Mouse (Mus musculus) intestine, embryonic 14.5 days (tissue): ENCODE results near the gene Megf6. TPM values are rescaled to one million over a fixed set of nuclear protein-coding genes. Genes with fewer than 3 reads are reported as not detected.
A peak's percentile ranks its signal among the peaks of the same experiment; 100 is the strongest.

Experiments used
- ATAC-seq: fragments of 200-750 bp; cut with Nextera tagmentation; replicated peaks from 2 replicates; pipeline ENCODE4 v1.8.0; 2017; ENCODE audit warnings: low read depth, moderate number of reproducible peaks, moderate TSS enrichment, moderate library complexity; ENCODE audit not compliant: low FRiP score, low TSS enrichment
- DNase-seq: peaks from one replicate; pipeline ENCODE4 v3.0.0-alpha.2; 2018; ENCODE audit warnings: low spot score
- H3K27ac ChIP-seq: fragments of 300-500 bp; sonication (generic); 2 replicates; pipeline ENCODE4 v1.5.1; 2014; ENCODE audit warnings: low read depth, mild to moderate bottlenecking, control low read depth
- H3K27me3 ChIP-seq: fragments of 300-500 bp; sonication (generic); replicated peaks from 2 replicates; pipeline ENCODE4 v1.6.1; 2014; ENCODE audit warnings: low read length, control low read depth; ENCODE audit not compliant: control insufficient read depth, insufficient read depth
- H3K36me3 ChIP-seq: fragments of 300-500 bp; sonication (generic); 2 replicates; pipeline ENCODE4 v1.6.1; 2014; ENCODE audit warnings: low read length, control low read depth; ENCODE audit not compliant: control insufficient read depth, insufficient read depth
- H3K4me1 ChIP-seq: fragments of 300-500 bp; sonication (generic); replicated peaks from 2 replicates; pipeline ENCODE4 v1.6.1; 2014; ENCODE audit warnings: low read length, control low read depth, mixed read lengths; ENCODE audit not compliant: control insufficient read depth, insufficient read depth
- H3K4me2 ChIP-seq: fragments of 300-500 bp; sonication (generic); 2 replicates; pipeline ENCODE4 v1.6.1; 2014; ENCODE audit warnings: low read length
- H3K4me3 ChIP-seq: fragments of 300-500 bp; sonication (generic); 2 replicates; pipeline ENCODE4 v1.5.1; 2014; ENCODE audit warnings: low read depth, low read length, control low read depth, mixed read lengths
- H3K9ac ChIP-seq: fragments of 300-500 bp; sonication (generic); 2 replicates; pipeline ENCODE4 v1.6.1; 2014; ENCODE audit warnings: mild to moderate bottlenecking, low read length
- H3K9me3 ChIP-seq: fragments of 300-500 bp; sonication (generic); 2 replicates; pipeline ENCODE4 v1.6.1; 2016; ENCODE audit warnings: low read length, control low read depth; ENCODE audit not compliant: control insufficient read depth
- WGBS: fragments of 180-500 bp; shearing (Covaris S2); extraction: QIAGEN DNeasy Blood & Tissue Kit; methylation state at CpG from one replicate; pipeline ENCODE4 v1.1.7; 2014; 5-methylcytosine and 5-hydroxymethylcytosine counted together
- polyA plus RNA-seq: library from polyadenylated mRNA; unstranded; fragments of >200 nt; fragmentation: Nextera tagmentation; extraction: Ambion mirVana; gene quantifications from 2 replicates; pipeline ENCODE4 v1.2.1, GENCODE M21; 2014

The Megf6 gene
- polyA plus RNA-seq, 1 experiment from 2014 or later, result 17.1 TPM

DNA sequence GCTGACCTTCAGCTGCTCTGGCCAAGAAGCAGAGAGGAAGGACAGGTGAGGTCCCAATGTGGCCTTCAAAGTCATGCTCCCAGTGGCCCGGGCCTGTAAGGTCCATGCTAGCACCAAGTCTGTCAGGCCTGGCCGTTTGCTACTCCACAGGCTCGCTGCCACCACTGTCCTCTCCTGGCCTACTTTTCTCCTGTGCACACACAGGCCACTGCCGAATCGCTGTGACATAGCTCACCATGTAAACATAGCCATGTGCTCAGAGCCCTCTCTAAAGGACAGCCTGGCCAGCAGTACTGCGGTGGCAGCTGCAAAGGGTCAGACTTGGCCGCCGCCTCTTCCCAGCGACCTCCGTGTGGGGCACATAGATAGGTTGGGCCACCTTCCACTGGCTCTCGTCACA, 16.4 kb upstream of the Megf6 start:
- Histone ChIP-seq H3K36me3 (peaks cover 81% of the 10 kb centered on the region), H3K4me3 (no peak overlapping the region), H3K9me3 (no peaks in the 10 kb centered on the region), H3K4me1 (no peaks in the 10 kb centered on the region), H3K9ac (no peak overlapping the region), H3K4me2 (no peak overlapping the region), H3K27ac (no peak overlapping the region), H3K27me3 (no peaks in the 10 kb centered on the region)
- ATAC-seq (no peak), DNase-seq (no peak)
- WGBS, result 72% methylated on average over 11 of the region's 11 CpGs

DNA sequence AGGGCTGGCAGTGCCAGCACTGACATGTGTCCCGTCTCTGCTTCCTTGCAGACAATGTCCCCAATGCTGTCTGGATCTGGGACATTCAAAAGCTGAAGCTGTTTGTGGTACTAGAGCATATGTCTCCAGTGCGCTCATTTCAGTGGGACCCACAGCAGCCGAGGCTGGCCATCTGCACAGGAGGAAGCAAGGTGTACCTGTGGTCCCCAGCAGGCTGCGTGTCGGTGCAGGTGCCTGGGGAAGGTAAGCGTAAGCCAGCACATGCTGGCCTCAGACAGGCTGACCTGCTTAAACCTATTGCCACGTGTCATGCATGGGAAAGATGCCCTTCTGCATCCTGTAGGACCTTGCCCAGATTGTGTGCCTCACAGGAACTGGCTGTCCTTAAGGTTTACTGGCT, 14.5 kb upstream of the Megf6 start:
- Histone ChIP-seq H3K9ac (no peak overlapping the region), H3K4me1 (peaks cover 4% of the 10 kb centered on the region; the same call in 1 of the 2 replicates), H3K27me3 (no peaks in the 10 kb centered on the region), H3K4me3 (no peak overlapping the region), H3K9me3 (no peaks in the 10 kb centered on the region), H3K4me2 (no peak overlapping the region), H3K27ac (no peak overlapping the region), H3K36me3 (peaks cover 70% of the 10 kb centered on the region)
- 78% methylated on average over 7 of the region's 7 CpGs for WGBS
- DNase-seq (no peak), ATAC-seq (no peak)

DNA sequence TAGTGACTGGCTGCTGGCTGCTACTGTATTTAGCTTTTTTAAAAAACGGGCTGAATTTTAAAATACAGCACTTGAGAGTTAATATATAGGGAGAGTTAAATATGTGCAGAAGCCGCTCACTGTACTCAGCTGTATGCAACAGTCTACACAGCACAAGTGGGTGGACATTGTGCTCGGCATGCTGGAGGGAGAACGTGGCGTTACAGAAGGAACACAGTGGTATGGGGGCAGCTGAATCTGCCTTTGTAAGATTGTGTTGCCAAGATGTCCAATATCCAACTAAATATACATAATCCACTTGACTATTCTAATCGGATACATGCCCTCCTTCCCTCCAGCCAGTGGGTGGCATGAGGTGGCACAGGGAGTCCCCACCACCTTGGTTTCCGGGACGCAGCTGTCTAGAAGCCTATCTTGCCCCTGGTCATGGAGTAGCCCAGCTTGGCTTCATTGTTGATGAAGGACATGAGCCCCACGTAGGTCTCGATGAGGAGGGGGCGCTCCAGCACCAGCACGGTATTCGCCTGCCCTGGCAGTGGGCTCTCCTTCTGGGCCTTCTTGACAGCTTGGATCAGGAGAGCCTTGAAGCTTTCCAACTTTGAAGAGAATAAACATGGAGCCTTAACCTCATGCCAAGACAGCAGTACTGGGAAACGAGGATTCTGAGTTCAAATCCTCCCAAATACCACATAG, 12.4 kb upstream of the Megf6 start:
- no peaks in the 10 kb centered on the region for H3K9me3 ChIP-seq
- peaks cover 9% of the 10 kb centered on the region; the same call in 1 of the 2 replicates for H3K4me1 ChIP-seq
- DNase-seq, result no peak
- no peak for ATAC-seq
- peaks cover 51% of the 10 kb centered on the region for H3K36me3 ChIP-seq
- H3K27me3 ChIP-seq, result no peaks in the 10 kb centered on the region
- no peak overlapping the region for H3K4me3 ChIP-seq
- no peak overlapping the region for H3K9ac ChIP-seq
- H3K27ac ChIP-seq, result no peak overlapping the region
- WGBS, result 95% methylated on average over 14 of the region's 14 CpGs
- H3K4me2 ChIP-seq, result no peak overlapping the region

DNA sequence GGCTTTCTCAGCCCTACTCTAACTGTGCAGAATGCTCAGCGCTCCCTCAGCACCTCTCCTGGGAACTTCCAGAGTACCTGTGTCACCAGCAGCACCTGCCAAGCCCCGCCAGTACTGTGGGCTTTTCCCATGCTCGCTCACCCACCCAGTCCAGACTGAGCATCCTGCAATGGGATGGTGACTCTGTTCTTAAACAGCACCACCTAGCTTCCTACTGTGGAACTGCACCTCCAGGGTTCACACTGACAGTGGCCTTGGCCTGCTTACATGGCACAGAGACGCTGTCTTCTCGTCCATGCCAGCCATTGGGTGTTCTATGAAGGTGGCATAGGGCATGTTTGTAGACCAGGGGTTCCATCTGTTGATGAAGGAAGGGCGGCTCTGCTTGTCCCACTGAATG, 11.5 kb upstream of the Megf6 start:
- Histone ChIP-seq H3K9me3 (no peaks in the 10 kb centered on the region), H3K27ac (no peak overlapping the region), H3K4me2 (no peak overlapping the region), H3K9ac (no peak overlapping the region), H3K27me3 (no peaks in the 10 kb centered on the region), H3K36me3 (peaks cover 45% of the 10 kb centered on the region), H3K4me1 (peaks cover 9% of the 10 kb centered on the region; the same call in 1 of the 2 replicates), H3K4me3 (no peak overlapping the region)
- ATAC-seq (peak; percentile 10; the same call in 1 of the 2 replicates), DNase-seq (peak; percentile 92)
- 21% methylated on average over 6 of the region's 6 CpGs for WGBS

DNA sequence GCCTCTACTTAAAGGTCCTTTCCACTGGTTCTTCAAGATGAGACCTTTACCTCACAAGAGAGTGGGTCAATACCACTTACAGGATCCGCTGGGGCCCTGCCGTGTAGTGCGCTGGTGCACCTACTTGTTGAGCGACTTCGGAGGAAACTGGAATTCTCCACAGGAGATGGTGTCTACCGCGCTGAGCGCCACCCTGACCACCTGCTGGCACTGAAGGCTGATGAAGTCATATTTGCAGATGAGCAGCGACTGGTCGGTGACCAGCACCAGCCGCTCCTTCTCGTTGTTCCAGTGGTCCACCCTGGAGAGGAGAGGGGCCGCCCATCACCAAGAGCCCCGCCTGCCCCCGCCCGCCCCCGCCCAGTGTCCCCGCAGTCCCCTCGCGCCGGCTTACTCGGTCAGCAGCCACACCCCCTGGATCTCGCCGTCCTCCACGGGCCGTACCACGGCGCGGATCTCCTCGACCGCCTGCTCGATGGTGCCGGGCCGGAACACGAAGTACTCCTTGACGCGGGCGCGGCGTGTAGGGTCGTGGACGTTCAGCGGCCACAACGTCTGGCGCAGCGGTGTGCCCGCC, 10.5 kb upstream of the Megf6 start:
- Histone ChIP-seq H3K27ac (peak overlapping the region; percentile 64; the same call in 1 of the 2 replicates), H3K36me3 (peaks cover 37% of the 10 kb centered on the region), H3K4me1 (peaks cover 9% of the 10 kb centered on the region; the same call in 1 of the 2 replicates), H3K9me3 (no peaks in the 10 kb centered on the region), H3K4me3 (peak overlapping the region; percentile 86), H3K27me3 (no peaks in the 10 kb centered on the region), H3K4me2 (peak overlapping the region; percentile 73), H3K9ac (peak overlapping the region; percentile 67)
- peak; percentile 62 for DNase-seq
- ATAC-seq, result peak; percentile 30
- WGBS, result 2% methylated on average over 36 of the region's 47 CpGs

DNA sequence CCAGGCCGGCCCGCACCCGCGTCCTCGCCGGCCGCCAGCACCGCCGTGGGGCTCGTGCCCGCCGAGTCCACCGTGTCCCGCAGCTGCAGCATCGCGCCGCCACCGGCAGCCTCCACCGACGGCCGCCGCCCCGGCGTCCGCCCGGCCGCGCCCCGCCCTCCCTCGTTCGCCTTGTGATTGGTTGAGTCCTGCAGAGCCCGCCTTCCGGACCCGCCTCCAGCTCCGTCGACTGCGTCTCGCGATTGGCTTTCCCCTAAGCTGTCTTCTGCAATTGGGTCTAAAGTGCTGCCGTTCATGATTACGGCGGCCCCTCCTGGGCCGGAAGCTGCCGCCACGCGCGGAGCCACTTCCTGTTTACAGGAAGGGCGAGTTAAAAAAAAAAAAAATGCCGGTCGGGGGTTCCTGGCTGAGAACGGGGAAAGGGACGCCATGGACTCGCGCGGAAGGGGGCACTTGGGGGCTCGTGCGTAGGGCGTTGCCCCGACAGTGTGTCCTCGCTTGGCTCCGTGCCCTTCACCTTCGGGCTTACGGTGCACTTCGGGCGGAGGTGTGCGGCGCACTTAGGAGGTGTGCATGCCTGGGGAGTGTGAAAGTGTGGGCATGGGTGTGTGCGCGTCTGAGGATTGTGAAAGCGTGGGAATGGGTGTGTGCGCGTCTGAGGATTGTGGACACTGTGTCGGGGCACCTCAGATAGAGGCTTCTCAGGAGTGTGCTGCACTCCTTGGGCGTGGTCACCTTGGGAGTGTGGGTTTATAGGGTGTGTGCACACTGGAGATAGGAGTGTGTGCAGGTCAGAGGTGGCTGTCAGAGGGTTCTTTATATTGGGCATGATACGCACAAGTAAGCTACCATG, 9.8 kb upstream of the Megf6 start, which contains the start of gene Tprgl:
Gene Tprgl, minus strand, starts transcription at position 129 of the 853 bp plus-strand sequence.
- H3K9ac ChIP-seq, result peak within 1 kb of the TSS; percentile 67
- WGBS, result under 1% methylated on average over 64 of the region's 75 CpGs
- no peaks in the 10 kb centered on the region for H3K27me3 ChIP-seq
- ATAC-seq, result peak; percentile 95
- H3K36me3 ChIP-seq, result peaks cover 29% of the 10 kb centered on the region
- peak; percentile 99 for DNase-seq
- H3K27ac ChIP-seq, result peak within 1 kb of the TSS; percentile 64; the same call in 1 of the 2 replicates
- H3K4me1 ChIP-seq, result peaks cover 9% of the 10 kb centered on the region; the same call in 1 of the 2 replicates
- H3K4me2 ChIP-seq, result peak within 1 kb of the TSS; percentile 73
- H3K9me3 ChIP-seq, result no peaks in the 10 kb centered on the region
- H3K4me3 ChIP-seq, result peak within 1 kb of the TSS; percentile 86

DNA sequence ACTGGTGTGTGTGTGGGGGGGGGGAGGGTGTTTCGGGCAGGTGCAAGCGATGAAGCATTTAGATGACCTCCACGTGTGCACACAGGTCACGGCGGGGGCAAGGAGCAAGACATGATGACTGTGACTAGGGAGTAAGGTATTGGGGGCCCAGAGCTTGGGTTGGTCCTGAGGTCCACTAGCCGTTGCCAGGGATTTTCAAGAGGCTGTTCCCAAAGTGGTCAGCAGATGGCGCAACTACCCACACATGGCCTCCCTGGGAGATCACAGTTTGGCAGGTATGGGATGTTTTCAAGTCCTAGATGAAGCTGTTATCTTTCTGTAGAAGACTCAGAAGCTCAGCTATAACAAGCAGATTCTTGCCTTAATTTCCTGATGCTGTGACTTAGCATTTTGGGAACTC, 7.2 kb upstream of the Megf6 start:
- H3K4me2 ChIP-seq, result no peak overlapping the region
- H3K27me3 ChIP-seq, result peaks cover 3% of the 10 kb centered on the region; the same call in 1 of the 2 replicates
- no peak overlapping the region for H3K9ac ChIP-seq
- 9% methylated on average over 7 of the region's 7 CpGs for WGBS
- DNase-seq, result peak; percentile 95
- H3K27ac ChIP-seq, result no peak overlapping the region
- peaks cover 9% of the 10 kb centered on the region; the same call in 1 of the 2 replicates for H3K4me1 ChIP-seq
- no peak for ATAC-seq
- 0 out of 2 replicates have a peak, but pooled peaks cover 2% of the 10 kb centered on the region for H3K9me3 ChIP-seq
- peaks cover 6% of the 10 kb centered on the region for H3K36me3 ChIP-seq
- H3K4me3 ChIP-seq, result no peak overlapping the region

DNA sequence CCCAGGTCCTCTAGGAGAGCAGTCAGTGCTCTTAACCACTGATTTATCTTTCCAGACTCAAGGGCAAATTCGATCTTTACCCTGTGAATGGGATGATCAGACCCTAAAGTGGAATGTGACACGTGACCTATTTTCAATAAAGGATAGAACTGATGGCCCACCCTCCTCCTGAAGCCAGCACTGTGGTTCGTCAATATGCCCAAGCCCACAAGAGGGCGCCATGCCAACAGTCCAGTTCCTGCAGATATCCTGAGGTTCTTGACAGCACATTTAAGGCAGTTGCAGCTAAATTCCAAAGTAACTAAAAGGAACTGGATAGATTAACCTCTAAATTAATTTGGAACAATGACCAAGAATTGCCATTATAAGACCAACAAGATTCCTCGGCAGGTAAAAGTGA, 3.5 kb upstream of the Megf6 start:
- Histone ChIP-seq H3K4me2 (no peak overlapping the region), H3K4me1 (peaks cover 6% of the 10 kb centered on the region; the same call in 1 of the 2 replicates), H3K9me3 (0 out of 2 replicates have a peak, but pooled peaks cover 2% of the 10 kb centered on the region), H3K9ac (no peak overlapping the region), H3K36me3 (no peaks in the 10 kb centered on the region), H3K4me3 (no peak overlapping the region), H3K27me3 (peaks cover 38% of the 10 kb centered on the region), H3K27ac (no peak overlapping the region)
- DNase-seq (peak; percentile 79), ATAC-seq (no peak)
- WGBS, result 22% methylated on average over 5 of the region's 5 CpGs
